Mouse (Mus musculus) adrenal gland, adult 8-10 months (tissue): ENCODE measurements around the gene Pmp22. TPM values are rescaled to one million over a fixed set of nuclear protein-coding genes. Genes with fewer than 3 reads are reported as not detected.

Source experiments
- DNase-seq: peaks from one replicate; pipeline ENCODE4 v3.0.0; 2022
- total RNA-seq, 4 experiments: library from RNA; stranded (reverse); gene quantifications; 2 replicates each; pipeline ENCODE4 v1.2.4; 2022

Gene Pmp22
- total RNA-seq, 4 experiments from 2014 or later: 92.8 to 116 (median 109) TPM

GRCm38 (mm10) chr11:63129375-63129774 lies 593 bp downstream of the Pmp22 start:
- no peak for DNase-seq

- DNase-seq: no peak
Measured at GRCm38 (mm10) chr11:63129840-63130239, 1.1 kb downstream of the Pmp22 start.

- DNase-seq: peak; percentile 79
Measured at GRCm38 (mm10) chr11:63130497-63130896, 1.7 kb downstream of the Pmp22 start.

- DNase-seq: peak; percentile 75
Measured at GRCm38 (mm10) chr11:63131001-63131692, 2.4 kb downstream of the Pmp22 start.

- no peak for DNase-seq
Measured at GRCm38 (mm10) chr11:63131693-63132040, 2.9 kb downstream of the Pmp22 start.

GRCm38 (mm10) chr11:63132151-63132500 lies 3.3 kb downstream of the Pmp22 start:
- DNase-seq: no peak

GRCm38 (mm10) chr11:63132501-63133435 lies 4.0 kb downstream of the Pmp22 start:
- peak; percentile 91 for DNase-seq

- DNase-seq: no peak
Measured at GRCm38 (mm10) chr11:63134021-63134420, 5.2 kb downstream of the Pmp22 start.

GRCm38 (mm10) chr11:63134742-63135482 lies 6.1 kb downstream of the Pmp22 start:
- DNase-seq: no peak

- peak; percentile 89 for DNase-seq
Measured at GRCm38 (mm10) chr11:63135622-63136021, 6.8 kb downstream of the Pmp22 start.

- DNase-seq: peak; percentile 74
Measured at GRCm38 (mm10) chr11:63136205-63136604, 7.4 kb downstream of the Pmp22 start.

GRCm38 (mm10) chr11:63136836-63137416 lies 8.1 kb downstream of the Pmp22 start:
- DNase-seq: no peak

- DNase-seq: no peak
Measured at GRCm38 (mm10) chr11:63138739-63139138, 10.0 kb downstream of the Pmp22 start.

- DNase-seq: no peak
Measured at GRCm38 (mm10) chr11:63142311-63142710, 13.5 kb downstream of the Pmp22 start.

- no peak for DNase-seq
Measured at GRCm38 (mm10) chr11:63142816-63143215, 14.0 kb downstream of the Pmp22 start.

- peak; percentile 54 for DNase-seq
Measured at GRCm38 (mm10) chr11:63143486-63143885, 14.7 kb downstream of the Pmp22 start.

- peak; percentile 40 for DNase-seq
Measured at GRCm38 (mm10) chr11:63146601-63147000, 17.8 kb downstream of the Pmp22 start.

GRCm38 (mm10) chr11:63148276-63148675 lies 19.5 kb downstream of the Pmp22 start:
- DNase-seq: no peak

- no peak for DNase-seq
Measured at GRCm38 (mm10) chr11:63151857-63152256, 23.1 kb downstream of the Pmp22 start.

- DNase-seq: no peak
Measured at GRCm38 (mm10) chr11:63157117-63157516, 28.3 kb downstream of the Pmp22 start.

- no peak for DNase-seq
Measured at GRCm38 (mm10) chr11:63160926-63161325, 32.1 kb downstream of the Pmp22 start.

- DNase-seq: no peak
Measured at GRCm38 (mm10) chr11:63162806-63163205, 34.0 kb downstream of the Pmp22 start.

- DNase-seq: no peak
Measured at GRCm38 (mm10) chr11:63163550-63163949, 34.8 kb downstream of the Pmp22 start.
